Mouse (Mus musculus): ENCODE data around the gene Serpinb6b. TPM values are rescaled to one million over a fixed set of nuclear protein-coding genes. Genes with fewer than 3 reads are reported as not detected.

Serpinb6b gene
- total RNA-seq (2023), result under 1 TPM; 0.42 to 0.49 TPM

DNA sequence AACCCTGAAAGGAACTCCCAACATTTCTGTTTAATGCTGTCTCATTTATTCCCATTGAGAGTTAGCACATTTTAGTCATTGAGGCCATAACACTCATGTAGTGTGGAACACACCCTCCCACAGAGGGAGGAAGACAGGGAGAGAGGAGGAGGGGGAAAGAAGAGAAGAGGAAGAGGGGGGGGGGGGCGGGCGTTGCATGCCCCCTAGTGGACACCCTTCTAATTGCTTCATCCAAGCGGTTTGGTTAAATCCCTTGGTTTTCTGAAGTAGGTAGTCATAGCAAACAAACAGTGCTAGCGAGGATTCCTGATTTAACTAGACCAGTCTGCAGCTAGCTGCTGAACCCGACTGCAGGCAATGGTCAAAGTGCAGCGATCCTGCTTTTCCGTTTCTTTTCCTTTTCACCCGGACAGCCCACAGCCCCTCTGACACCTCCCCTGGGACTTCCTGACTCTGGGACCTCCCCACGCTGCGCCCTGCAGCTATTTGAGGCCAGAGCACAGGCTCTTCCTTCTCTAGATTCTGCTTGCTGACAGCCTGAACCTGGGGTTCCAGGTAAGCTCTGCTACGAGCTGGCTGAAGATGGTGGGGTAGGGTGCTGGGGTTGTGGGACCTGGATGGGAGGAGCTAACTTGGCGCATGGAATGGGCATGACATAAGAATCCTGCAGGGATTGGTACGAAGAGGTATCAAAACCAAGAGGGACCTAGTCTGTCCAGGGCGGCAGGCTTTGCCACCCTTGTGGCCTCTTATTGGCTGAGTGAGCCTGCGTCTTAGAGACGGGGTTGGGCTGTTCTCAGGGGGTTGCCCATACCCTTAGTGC, at the start of gene Serpinb6b:
Gene Serpinb6b, plus strand, starts transcription at position 221 of the 823 bp plus-strand sequence.

DNA sequence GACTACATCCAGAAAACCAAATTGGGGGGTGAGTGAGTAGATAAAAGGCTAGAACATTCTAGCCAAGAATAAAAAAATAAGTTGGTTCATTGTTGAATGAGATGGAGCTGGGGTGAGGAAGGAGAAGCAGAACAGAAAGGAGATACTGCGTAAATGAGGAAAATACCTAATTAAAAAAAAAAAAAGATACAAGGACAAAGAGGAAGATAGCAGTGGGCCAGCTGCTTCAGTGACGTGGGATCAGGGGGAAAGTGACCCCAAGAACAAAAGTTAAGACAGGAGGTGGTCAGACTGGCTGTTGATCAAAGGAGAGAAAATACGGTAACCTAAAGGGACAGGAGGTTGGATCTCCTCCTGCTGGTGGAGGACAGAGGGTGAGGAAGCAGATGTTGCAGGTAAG, 37.9 kb downstream of the Serpinb6b start, which contains the start of gene Serpinb9:
Gene Serpinb9, plus strand, starts transcription at position 301 of the 400 bp plus-strand sequence.

DNA sequence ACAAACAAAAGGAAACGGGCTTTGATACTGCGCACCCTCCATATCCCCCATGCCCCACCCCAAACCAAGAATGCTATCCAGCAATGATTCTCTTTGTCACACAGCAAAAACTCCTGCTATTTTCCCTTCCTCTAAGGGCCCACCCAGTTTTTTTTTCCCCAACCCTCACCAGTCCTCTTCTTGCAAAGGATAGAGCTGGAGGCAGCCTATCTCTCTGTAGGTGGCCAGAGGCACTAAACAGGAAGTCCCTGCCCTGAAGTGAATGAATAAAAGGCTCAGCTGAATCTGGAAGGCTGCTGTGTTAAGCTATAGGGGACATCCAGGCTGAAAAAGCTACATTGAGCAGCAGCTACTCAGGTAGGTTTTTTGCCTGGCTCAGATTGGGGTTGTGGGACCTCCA, 62.2 kb downstream of the Serpinb6b start, which contains the start of gene Serpinb9b:
Gene Serpinb9b, plus strand, starts transcription at position 173 of the 400 bp plus-strand sequence.

Other genes with a start within 250 kb of the Serpinb6b start
- gene Mylk4, start 181.3 kb upstream of the Serpinb6b start, total RNA-seq (2023), result not detected
- gene Wrnip1, start 163.2 kb upstream of the Serpinb6b start, total RNA-seq (2023), result 10 to 100 TPM in 1 of 2 experiments, 1 to 10 TPM in 1; 9.4 to 15.9 TPM
- gene D930007J09Rik, start 162.4 kb upstream of the Serpinb6b start, total RNA-seq (2023), result not detected
- 100 to 1,000 TPM; 339 to 366 TPM for gene Serpinb1a, start 114.0 kb upstream of the Serpinb6b start, total RNA-seq (2023)
- gene Serpinb1c, start 67.0 kb upstream of the Serpinb6b start, total RNA-seq (2023), result not detected
- under 1 TPM; 0.42 to 0.67 TPM for gene Serpinb9, start 38.0 kb downstream of the Serpinb6b start, total RNA-seq (2023)
- gene Serpinb9b, start 62.2 kb downstream of the Serpinb6b start, total RNA-seq (2023), result not detected
- not detected for gene Serpinb1b, start 113.4 kb downstream of the Serpinb6b start, total RNA-seq (2023)
- gene Serpinb9c, start 194.5 kb downstream of the Serpinb6b start, total RNA-seq (2023), result not detected
- gene Serpinb9d, start 227.8 kb downstream of the Serpinb6b start, total RNA-seq (2023), result not detected

Measured in neutrophil, adult 59 days (primary cell).